14 mouse cellular contexts compared by ENCODE assay signal in the genomic region with DNA sequence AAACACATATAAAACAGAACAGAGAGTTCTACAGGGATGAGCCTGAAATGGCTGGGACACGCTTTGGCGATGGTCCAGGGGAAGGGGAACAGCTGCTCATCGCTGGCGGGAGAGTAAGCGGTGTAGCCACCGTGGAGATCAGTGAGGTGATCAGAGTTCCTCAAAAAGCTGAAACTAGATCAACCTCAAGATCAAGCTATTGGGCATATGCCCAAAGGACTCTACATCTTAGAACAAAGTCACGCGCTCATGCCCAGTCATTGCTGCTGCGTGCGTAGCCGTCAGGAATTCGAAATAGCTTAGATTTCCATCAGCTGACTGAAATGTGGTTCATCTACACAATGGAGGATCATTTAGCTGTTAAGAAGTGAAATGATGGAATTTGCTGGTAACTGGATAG.
DNase-seq lines count a peak whose midpoint lies in the region; ATAC-seq and TF ChIP-seq lines count a peak whose summit lies in the region.
"Had no signal": no experiment of that assay in that cellular context is flagged by ENCODE, and none has a peak within 500 bp of the region (broad histone marks: within the 10 kb centered on the region; RNA-seq: fewer than 3 reads in every experiment).

No protein-coding gene starts in this region.

- no peak for ATAC-seq in cerebellum, adult (ENCODE audit: insufficient number of reproducible peaks, low FRiP score, low TSS enrichment)
- no peak for ATAC-seq in midbrain, postnatal 0 days (ENCODE audit: low FRiP score)
- ATAC-seq in midbrain, embryonic 15.5 days (replicated peaks) = no peak
- no peak for ATAC-seq in inflammation-experienced regulatory T-cells, adult 6 months
- ATAC-seq: intestine, embryonic 15.5 days; liver, postnatal 0 days had no signal

- TF ChIP-seq CTCF in midbrain, postnatal 0 days (IDR thresholded peaks at IDR 0.05) = no peak

- no peaks in the 10 kb centered on the region for H3K4me1 ChIP-seq in midbrain, postnatal 0 days (ENCODE audit: insufficient read depth, low read length)
- no peaks in the 10 kb centered on the region for H3K4me1 ChIP-seq in midbrain, embryonic 15.5 days
- H3K4me1 ChIP-seq: forebrain, embryonic 12.5 days; intestine, embryonic 15.5 days; midbrain, embryonic 12.5 days had no signal

- peak; percentile 60 to 67 for DNase-seq in cerebellum, postnatal 25 days
- peak; percentile 28 for DNase-seq in midbrain, postnatal 0 days (ENCODE audit: low spot score)
- DNase-seq in gastrocnemius, adult 8-10 months (ENCODE audit: low spot score in 2 of 2) = peak; percentile 29 to 34
- peak; percentile 34 for DNase-seq in skeletal muscle tissue, adult 2 months (ENCODE audit: low read depth, low spot score)
- no peak for DNase-seq in heart, adult 11 months
- DNase-seq: adrenal gland, adult 2 months; heart, postnatal 36 days; liver, postnatal 0 days had no signal

- H3K36me3 ChIP-seq in midbrain, postnatal 0 days (ENCODE audit: insufficient read depth, low read length) = no peaks in the 10 kb centered on the region
- no peaks in the 10 kb centered on the region for H3K36me3 ChIP-seq in midbrain, embryonic 15.5 days (replicated peaks)
- H3K36me3 ChIP-seq: forebrain, embryonic 12.5 days; intestine, embryonic 15.5 days; midbrain, embryonic 12.5 days had no signal

- 91% methylated on average over 12 of the region's 12 CpGs for WGBS in midbrain, postnatal 0 days
- WGBS in midbrain, embryonic 15.5 days = 92% methylated on average over 12 of the region's 12 CpGs

- no peak overlapping the region for H3K4me2 ChIP-seq in midbrain, postnatal 0 days (ENCODE audit: low read depth, low read length, poor library complexity, severe bottlenecking)
- no peak overlapping the region for H3K4me2 ChIP-seq in midbrain, embryonic 15.5 days
- H3K4me2 ChIP-seq: forebrain, embryonic 12.5 days; intestine, embryonic 15.5 days; midbrain, embryonic 12.5 days had no signal

- no peak overlapping the region for H3K4me3 ChIP-seq in midbrain, postnatal 0 days (ENCODE audit: low read depth, low read length)
- H3K4me3 ChIP-seq in midbrain, embryonic 15.5 days = no peak overlapping the region
- H3K4me3 ChIP-seq: forebrain, embryonic 12.5 days; intestine, embryonic 15.5 days; midbrain, embryonic 12.5 days had no signal

- no peaks in the 10 kb centered on the region for H3K9me3 ChIP-seq in midbrain, postnatal 0 days (ENCODE audit: low read length)
- H3K9me3 ChIP-seq in midbrain, embryonic 15.5 days = no peaks in the 10 kb centered on the region
- H3K9me3 ChIP-seq: forebrain, embryonic 12.5 days; intestine, embryonic 15.5 days; midbrain, embryonic 12.5 days had no signal

- no peak overlapping the region for H3K9ac ChIP-seq in midbrain, postnatal 0 days (replicated peaks; ENCODE audit: low read length, poor library complexity, severe bottlenecking)
- no peak overlapping the region for H3K9ac ChIP-seq in midbrain, embryonic 15.5 days
- H3K9ac ChIP-seq: forebrain, embryonic 12.5 days; intestine, embryonic 15.5 days; liver, postnatal 0 days; midbrain, embryonic 12.5 days had no signal

- no peaks in the 10 kb centered on the region for H3K27me3 ChIP-seq in midbrain, postnatal 0 days (ENCODE audit: insufficient read depth, low read length)
- no peaks in the 10 kb centered on the region for H3K27me3 ChIP-seq in midbrain, embryonic 15.5 days (replicated peaks)
- H3K27me3 ChIP-seq: forebrain, embryonic 12.5 days; intestine, embryonic 15.5 days; midbrain, embryonic 12.5 days had no signal

- H3K27ac ChIP-seq in midbrain, postnatal 0 days (ENCODE audit: low read depth, low read length) = no peak overlapping the region
- H3K27ac ChIP-seq in midbrain, embryonic 15.5 days = no peak overlapping the region
- H3K27ac ChIP-seq: forebrain, embryonic 12.5 days; intestine, embryonic 15.5 days; midbrain, embryonic 12.5 days had no signal
